Mouse (Mus musculus) thymus, adult 2 months (tissue): ENCODE measurements around the gene Acsbg1.

Source experiments
- CTCF ChIP-seq: fragments of 200-500 bp; IDR thresholded peaks from 2 replicates; pipeline ENCODE4 v1.5.1; 2012; ENCODE audit warnings: mild to moderate bottlenecking, control low read depth, low read length, moderate library complexity, borderline replicate concordance; ENCODE audit not compliant: control insufficient read depth, poor library complexity, insufficient read depth; ENCODE audit errors: extremely low read depth
- POLR2A ChIP-seq: fragments of 200-500 bp; IDR thresholded peaks from 2 replicates; pipeline ENCODE4 v1.6.1; 2012; ENCODE audit warnings: mild to moderate bottlenecking, low read length, control low read depth, moderate library complexity; ENCODE audit not compliant: control insufficient read depth, poor library complexity, insufficient read depth; ENCODE audit errors: extremely low read depth

- TF ChIP-seq CTCF (no peak), POLR2A (no peak)
Observed at GRCm38 (mm10) chr9:54708085-54708484, 46.4 kb upstream of the Acsbg1 start.
